Mouse (Mus musculus): ENCODE data around the gene Pdzrn3. TPM values are rescaled to one million over a fixed set of nuclear protein-coding genes. Genes with fewer than 3 reads are reported as not detected.

Pdzrn3 gene
- total RNA-seq, 2 experiments from 2014 or later = 28.6 to 40.4 TPM

DNA sequence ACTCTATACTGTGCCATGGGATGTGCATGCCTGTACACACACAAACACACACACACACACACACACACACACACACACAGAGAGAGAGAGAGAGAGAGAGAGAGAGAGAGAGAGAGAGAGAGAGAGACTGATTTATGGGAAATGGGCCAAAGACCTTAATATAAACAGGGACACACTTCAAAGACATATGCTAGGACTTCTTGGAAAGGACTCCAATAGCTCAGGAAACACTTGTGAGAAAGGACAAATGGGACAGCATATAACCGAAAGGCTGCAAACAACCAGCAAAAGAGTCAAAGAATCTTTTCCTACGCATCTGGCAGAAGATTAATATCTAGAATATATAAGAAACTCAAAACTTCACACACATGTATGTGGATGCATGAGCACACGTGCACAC is 43.2 kb downstream of the Pdzrn3 start:
- intact Hi-C loops (cut with DNase I) = no loop called here

DNA sequence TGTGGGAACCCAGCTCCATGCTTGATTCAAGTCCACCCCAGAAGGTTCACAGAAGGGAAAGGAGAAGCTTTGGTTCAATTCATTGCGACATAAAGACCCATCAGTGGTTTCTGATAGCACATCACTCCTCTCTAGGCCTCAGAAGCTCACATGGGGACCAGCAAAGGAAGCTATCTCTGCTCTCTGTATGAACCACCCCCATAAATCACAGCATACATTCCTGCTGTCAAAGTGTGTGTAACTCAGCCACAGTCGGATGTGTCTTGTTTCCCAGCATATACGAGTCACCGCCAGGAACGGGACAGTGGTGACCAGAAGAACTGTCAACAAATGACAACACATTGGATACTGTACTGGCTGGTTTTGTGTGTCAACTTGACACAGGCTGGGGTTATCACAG is 47.3 kb downstream of the Pdzrn3 start:
- no peak for DNase-seq
- intact Hi-C loops (cut with DNase I) = no loop called here

More for the DNA sequence above, 43.2 kb downstream of the Pdzrn3 start:
- no peak for DNase-seq

DNA sequence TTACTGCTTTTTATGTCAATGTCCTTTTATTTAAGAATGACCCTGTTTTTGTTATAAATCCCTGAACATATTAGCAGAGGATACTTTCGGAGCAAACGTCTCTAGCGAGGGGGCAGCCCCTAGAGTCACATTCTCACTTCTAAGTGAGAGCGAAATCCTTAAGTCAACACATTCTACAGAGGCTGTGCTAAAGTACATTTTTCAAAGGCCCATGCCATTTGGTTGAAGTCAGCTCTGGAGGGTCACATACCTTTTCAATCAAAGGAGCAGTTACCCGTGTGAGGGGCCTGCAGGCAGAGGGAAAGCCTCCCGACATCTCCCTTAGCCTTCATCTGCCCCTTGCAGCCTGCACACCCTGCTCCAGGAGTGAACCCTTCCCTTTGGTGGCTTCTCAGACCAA is 48.2 kb downstream of the Pdzrn3 start:
- no peak for DNase-seq
- intact Hi-C loops (cut with DNase I) = loop anchor here (2.0 to 5.0 kb wide), 2 partner anchors 45 to 52 kb away; no protein-coding TSS in a partner anchor

DNA sequence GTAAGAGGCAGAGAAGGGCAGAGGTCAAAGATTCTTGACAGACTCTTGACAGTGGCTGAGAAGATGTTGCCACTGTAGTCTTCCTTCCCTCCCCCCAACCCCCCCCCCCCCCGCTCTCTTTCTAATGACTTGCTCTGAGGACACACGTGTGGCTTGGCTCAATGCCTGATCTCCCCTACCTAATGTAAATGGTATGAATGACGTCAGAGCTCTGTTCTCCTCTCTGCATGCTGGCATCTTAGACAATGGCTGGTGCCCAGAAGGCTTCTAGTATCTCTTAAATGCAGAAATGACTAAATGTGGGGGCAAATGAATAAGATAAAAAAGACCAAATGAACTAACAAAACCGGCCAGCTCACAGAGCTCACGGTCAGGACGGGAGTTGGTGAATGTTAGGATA is 49.2 kb downstream of the Pdzrn3 start:
- intact Hi-C loops (cut with DNase I) = loop anchor here (2.0 to 5.0 kb wide), 2 partner anchors 46 to 51 kb away; no protein-coding TSS in a partner anchor
- DNase-seq = no peak

DNA sequence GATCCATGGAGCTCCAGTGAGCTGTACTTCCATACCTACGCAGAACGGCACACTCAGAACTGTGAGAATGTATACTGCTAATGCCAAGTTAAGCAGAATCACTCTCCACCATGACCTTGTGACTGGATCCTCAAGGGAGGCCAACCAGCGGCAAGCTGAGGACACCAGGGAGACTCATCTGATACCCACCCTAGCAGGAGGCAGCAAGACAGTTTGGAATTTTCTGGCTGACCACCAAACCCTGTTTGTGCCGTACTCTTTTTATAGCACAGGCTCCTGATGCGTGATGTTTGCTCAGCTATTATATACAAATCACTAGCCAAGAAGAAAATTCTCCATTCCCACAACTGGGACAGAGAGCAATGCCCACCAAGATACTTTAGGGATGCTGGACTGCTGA is 50.0 kb downstream of the Pdzrn3 start:
- DNase-seq = peak in 1 of 2 experiments; percentile 41
- intact Hi-C loops (cut with DNase I) = loop anchor here (2.0 to 5.0 kb wide), 2 partner anchors 47 to 50 kb away; no protein-coding TSS in a partner anchor

DNA sequence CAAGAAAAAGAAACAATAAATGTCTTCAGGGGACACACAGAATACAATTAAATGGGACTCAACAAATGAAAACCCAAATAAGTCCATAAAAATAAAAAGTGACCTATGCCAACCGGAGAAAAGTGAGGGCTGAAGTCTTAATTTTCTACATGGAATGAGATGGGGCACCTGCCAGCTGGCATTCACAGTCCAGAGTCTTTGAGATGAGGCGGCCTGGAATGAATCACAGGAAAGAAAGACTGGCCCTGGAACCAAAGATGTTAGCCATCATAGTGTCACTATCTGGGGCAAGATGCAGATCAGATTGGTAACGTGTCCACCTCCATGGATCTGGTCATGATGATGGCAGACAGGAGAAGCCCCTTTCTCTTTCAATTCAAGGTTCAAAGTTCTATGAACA is 50.5 kb downstream of the Pdzrn3 start:
- intact Hi-C loops (cut with DNase I) = loop anchor here (5.0 kb wide), 1 partner anchor 50 kb away; no protein-coding TSS in a partner anchor
- no peak for DNase-seq

DNA sequence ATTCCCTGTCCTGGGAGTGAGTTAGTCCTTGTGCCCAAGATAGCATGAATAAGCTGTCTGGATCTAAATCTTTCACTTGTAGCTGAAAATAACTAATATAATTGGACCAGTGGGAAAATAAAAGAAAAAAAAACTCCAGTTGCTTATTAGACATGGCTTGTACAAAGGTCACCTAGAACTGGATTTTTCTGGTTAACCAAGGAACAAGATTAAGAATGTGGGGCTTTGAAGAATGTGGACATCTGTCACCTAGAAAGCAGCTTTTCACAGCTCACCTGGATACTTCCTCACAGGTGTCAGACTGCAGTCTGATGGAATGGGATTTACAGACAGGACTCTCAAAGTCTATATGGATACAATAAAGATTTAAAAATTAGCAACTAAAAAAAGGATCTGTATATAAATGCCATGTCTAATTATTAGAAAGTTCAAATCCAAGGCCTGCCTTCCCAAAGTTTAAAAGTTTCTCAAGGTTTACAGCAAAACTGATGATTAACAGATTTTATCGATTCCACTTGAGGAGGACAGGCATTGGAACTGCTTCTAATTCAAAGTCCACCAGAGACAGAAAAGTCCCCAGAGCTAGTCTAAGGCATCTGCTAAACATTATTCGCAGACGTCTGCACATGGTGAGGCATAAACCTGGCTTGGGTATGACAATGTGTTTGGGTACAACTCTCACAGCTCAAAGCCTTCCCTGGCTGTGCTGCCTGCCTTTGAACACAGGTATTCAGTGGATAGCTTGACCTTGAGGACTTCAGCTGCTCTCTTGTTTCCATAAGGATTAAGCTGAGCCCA is 51.7 kb downstream of the Pdzrn3 start:
- intact Hi-C loops (cut with DNase I) = loop anchor here (5.0 kb wide), 1 partner anchor 49 kb away; no protein-coding TSS in a partner anchor
- DNase-seq = no peak

DNA sequence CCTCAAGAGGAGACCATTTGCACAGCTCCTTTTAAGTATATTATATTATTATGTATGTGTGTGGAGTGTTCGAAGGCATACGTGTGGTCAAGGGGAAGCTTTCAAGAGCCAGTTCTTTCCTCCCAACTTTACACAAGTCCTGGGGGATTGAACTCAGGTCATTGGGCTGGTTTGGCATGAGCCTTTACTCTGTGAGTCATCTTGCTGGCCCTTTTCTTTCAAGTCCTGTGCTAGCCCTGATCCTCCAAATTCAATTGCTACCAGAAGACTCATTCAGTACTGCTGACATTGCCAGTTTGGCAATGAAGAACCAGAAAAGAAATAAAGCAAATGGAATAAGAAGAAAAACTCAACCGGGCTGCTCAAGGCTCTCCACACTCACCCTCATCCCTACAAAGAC is 55.1 kb downstream of the Pdzrn3 start:
- intact Hi-C loops (cut with DNase I) = no loop called here
- DNase-seq = no peak

DNA sequence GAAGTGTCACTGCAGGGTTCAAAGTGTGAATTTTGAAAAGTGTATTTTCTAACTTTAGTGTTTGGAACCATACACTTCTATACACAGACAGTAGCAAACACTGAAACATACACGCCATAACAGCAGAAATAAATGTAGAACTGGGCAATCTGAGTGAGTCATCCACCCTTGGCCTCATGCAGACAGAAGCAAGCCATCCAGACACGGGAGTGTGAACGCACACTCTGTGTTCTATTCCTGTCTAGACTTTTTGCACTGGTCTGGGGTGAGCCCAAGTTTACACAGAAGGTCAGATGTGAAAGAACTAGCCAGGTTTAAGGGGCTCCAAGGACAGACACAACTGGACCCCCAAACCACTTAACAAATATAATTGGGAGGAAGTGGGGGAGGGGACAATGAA is 57.3 kb downstream of the Pdzrn3 start:
- intact Hi-C loops (cut with DNase I) = no loop called here
- DNase-seq = no peak

DNA sequence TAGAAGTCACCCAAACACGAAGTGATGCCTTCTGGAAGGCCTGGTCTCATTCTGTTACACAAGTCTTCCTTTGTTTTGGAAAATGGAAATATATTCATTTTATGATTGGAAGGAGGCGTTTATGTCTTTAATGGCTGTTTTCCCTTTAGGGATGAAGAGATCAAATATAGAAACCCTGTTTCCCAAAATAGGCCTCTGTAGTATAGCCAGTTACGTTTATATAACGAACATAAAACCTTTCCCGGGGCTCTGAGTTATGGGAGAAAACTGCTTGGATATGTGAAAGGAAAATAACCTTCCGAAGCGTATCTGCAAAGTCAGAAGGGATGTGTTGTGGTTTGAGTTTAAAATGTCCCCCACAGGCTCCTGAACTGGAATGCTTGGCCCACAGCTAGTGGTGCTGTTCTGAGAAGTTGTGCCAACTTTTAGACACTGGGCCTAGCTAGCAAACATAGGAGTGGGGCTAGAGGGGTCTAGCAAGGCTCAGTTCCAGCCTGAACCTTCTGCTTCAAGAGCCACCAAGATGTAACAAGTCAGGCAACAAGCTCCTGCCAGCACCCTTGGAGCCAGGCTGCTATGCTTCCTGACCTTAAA is 58.2 kb downstream of the Pdzrn3 start:
- intact Hi-C loops (cut with DNase I) = no loop called here
- no peak for DNase-seq

DNA sequence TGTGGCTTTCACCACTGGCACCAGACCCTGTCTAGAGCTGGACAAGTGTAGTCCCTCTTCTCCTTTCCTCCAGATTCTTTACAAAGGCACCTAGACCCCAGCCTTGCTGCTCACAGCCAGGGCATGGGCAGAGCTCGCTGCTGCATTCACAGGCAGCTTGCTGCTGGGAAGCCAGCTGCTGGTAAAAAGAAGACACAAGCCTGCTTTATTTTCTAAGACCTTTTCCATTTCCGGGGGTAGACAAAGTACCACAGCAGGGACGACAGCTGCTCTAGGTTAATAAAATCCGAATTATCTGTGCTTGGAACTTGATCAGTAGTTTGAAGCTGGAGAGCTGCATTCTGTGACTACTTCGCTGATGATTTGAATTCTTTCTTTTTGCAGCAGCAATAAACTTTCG is 59.2 kb downstream of the Pdzrn3 start:
- intact Hi-C loops (cut with DNase I) = no loop called here
- DNase-seq = no peak

DNA sequence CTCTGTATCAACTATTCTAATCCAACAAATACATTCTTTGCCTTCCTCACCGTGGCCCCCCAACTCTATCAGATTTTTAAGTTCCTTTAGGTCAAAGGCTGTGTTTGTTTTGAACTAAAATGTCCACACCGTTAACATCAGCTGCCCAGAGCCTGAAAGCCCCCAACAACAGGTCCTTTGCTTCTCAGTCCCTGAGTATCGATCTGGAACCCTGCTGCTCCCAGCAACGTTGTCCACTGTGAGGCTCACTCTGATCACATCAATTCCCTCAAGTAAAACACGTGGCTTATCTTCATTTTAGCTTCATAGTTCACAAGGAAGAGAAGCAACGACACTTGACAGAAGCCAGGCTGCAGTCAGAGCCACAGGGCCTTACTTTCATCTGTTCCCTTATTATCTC is 66.3 kb downstream of the Pdzrn3 start:
- intact Hi-C loops (cut with DNase I) = no loop called here

DNA sequence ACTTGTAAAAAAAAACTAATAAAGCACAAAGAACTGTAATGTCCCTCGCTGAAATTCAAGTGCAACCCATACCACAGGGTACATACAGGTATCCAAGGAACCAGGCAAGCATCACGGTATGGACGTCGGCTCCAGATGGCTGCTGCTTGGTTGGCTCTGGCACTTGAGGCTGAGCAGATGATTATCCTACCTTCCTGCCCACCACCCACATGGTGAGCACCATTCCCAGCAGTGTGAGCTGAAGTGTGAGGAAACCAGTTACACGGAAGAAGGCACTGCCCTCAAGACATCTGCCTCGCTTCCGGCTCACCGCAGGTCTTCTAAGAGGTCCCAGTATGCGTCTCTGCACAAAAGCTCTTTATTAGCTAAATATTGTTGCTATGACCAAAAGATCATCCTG is 67.2 kb downstream of the Pdzrn3 start:
- intact Hi-C loops (cut with DNase I) = no loop called here
- no peak for DNase-seq

More for the DNA sequence above, 66.3 kb downstream of the Pdzrn3 start:
- DNase-seq = no peak

DNA sequence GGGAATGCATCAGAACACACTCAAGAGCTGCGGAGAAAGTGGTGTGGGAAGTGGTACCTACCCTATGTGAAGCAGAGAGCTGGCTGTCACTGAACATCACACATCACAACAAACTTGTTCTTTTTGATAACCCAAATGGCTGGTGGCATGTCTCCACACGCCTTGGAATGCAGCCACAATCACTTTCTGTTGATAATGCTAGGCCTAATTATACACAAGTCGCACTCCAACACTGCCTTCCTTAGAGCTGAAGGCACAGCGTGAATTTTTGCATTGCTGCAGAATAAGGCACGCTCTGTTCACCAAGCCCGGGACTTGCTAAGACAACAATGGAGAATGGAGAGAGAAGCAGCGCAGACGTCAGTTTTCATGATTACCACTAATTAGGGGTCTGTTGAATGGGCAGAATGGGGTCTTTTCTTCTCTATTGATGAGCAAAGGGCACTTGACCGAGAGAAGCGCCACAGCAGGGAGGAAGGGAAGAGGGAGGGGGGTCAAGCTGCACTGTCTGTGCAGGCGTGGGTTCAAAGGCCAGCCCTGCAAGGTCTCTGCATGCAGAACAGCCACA is 69.6 kb downstream of the Pdzrn3 start:
- no peak for DNase-seq
- intact Hi-C loops (cut with DNase I) = no loop called here

DNA sequence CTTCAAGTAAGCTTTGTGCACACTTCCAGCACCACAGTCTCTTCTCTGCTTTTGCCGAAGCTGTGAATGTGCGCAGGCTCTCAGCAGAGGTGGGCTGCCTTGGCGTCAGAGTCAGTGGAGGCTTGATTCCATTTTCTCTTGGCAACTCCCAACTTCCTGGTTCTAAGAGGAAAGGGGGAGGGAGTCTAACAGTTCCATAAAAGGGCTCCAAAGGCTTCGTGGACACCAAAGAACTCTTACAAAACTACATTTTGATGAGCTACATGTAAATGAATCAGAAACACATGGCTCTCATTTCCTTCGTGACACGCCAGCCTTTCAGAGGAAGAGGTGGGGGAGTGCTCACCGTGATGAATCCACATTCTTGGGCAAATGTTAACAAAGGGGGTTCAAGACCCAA is 70.9 kb downstream of the Pdzrn3 start:
- intact Hi-C loops (cut with DNase I) = no loop called here
- DNase-seq = no peak

DNA sequence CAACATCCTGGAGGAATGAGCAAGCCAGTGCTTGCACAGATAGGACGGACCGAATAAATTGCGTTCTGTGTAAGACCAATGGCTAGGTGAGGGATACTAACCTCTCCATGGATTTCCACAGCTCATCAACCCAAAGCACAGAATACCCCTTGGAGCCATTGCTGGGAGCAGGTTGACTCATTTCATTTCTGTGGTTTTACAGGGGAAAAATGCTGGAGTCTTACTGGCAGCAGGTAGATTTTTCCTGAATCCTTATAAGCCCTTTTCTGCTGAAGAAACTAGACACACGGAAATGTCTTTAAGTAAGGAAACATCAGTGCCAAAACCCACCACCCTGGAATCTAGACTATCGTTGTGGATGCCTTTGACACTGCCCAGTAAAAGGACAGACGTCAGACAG is 72.2 kb downstream of the Pdzrn3 start:
- intact Hi-C loops (cut with DNase I) = no loop called here
- no peak for DNase-seq

DNA sequence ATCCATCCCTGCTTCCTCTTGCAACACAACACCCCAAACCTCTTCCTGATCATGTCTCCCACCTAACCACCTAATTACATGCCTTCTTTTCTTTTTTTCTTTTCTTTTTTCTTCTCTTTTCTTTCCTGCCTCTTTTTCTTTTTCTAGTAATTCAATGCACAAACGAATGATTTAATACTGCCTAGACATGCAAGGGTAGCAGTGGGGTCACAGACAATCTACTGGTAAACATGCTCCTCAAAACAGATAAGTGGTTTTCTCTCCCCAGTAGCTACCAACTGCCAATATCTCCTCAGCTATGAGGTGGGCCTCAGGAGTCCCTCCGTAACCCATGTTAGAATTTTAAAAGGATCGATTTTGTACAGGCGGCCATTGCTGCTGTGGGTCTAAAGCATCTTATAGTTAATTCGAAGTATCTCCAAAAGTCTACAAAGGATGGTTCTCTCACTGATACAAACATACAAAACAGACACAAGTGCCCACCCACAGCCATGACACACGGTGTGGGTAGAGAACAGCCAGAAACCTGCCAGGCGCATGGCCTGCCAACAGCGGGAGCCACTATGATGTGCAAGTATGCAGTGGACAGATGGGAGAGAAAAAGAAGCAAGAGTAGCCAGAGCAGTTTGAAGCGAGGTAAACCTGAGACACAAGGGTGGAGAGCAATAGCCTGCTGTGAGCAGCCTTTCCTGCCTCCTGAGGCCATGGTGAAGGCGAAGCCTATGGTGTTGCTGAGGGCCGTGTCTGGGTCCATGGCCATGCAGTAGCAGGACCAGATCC is 73.5 kb downstream of the Pdzrn3 start:
- intact Hi-C loops (cut with DNase I) = no loop called here
- DNase-seq = no peak

DNA sequence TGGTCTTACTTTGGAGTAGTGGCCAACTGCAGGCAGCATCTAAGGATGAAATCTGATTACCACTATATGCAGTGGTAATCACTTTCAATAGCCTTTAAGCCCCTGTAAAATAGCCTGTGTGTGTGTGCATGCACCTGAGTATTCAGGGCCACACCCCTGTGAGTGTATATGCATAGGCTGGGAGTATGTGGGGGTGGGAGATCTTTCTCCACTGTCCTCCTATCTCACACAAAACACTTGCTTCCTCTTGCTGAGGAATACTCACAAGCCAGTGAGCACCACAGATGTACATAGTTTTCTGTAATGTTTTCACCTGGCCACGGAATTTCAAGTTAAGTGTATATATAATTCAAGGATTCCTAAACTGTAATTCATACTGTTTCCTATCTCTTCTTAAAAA is 74.2 kb downstream of the Pdzrn3 start:
- DNase-seq = no peak
- intact Hi-C loops (cut with DNase I) = no loop called here

DNA sequence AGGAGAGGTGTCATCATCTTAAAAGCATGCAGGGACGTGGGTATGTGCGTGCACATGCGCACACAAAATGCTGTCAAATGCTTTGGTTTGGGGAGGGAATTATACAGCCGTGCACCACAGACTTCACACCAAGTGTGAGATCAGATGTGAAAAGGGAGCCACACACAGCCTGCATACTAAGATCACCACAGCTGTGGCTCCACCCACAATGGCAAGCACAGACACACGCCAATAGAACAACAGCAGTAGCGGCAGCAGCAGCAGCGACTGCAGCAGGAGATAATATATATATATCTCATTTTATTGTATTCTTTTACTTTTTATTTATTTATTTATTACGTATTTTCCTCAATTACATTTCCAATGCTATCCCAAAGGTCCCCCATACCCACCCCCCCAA is 76.5 kb downstream of the Pdzrn3 start:
- intact Hi-C loops (cut with DNase I) = no loop called here
- DNase-seq = no peak

DNA sequence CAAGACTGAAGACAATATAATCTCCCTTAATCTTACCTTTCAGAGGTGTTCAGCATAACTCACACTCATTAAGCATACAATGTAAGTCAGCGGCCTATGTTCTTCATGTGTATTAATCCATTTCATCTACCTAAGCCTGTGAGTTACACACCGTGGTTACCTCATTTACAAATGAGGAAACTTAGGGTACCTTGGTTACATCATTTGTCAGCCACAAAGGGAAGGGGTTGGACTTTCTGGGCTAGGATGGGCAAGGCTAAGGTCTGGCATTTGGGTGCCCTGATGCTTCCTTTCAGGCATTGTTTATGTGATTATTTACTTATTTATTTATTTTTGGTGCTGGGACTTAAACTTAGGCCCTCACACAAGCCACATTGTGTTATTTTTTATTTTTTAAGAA is 78.3 kb downstream of the Pdzrn3 start:
- DNase-seq = no peak
- intact Hi-C loops (cut with DNase I) = no loop called here

Measured in heart, postnatal 36 days (tissue).